20 mouse cellular contexts compared by ENCODE assay signal in the genomic region with DNA sequence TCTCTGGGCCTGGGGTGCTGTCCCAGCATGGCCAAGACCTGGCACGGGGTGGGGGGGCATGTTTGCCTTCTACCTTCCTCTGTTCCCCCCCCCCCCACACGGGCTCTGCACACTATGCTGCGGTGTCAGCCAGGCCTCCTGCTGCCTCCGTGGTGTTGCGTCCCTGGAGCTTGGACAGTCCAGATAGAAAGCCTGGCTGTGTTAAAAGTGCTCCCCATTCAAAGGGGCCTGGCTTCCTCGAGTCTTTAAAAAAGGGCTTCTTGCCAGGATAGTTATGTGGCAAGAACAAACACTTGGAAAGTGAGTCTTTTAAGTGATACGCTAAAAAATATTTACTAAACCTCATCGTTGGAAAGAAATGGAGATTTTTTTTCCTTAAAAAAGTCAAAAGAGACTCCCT.
"Had no signal": no experiment of that assay in that cellular context is flagged by ENCODE, and none has a peak within 500 bp of the region (broad histone marks: within the 10 kb centered on the region; RNA-seq: fewer than 3 reads in every experiment).

No protein-coding gene starts in this region.

- H3K4me2 ChIP-seq: intestine, embryonic 15.5 days; kidney, embryonic 15.5 days; limb, embryonic 15.5 days; liver, embryonic 11.5 days; midbrain, embryonic 12.5 days; midbrain, embryonic 15.5 days; neural tube, embryonic 12.5 days; neural tube, embryonic 15.5 days; stomach, embryonic 15.5 days had no signal

- H3K4me1 ChIP-seq: intestine, embryonic 15.5 days; kidney, embryonic 15.5 days; midbrain, embryonic 12.5 days; midbrain, embryonic 15.5 days; neural tube, embryonic 12.5 days; neural tube, embryonic 15.5 days; stomach, embryonic 15.5 days had no signal

- H3K36me3 ChIP-seq: intestine, embryonic 15.5 days; kidney, embryonic 15.5 days; limb, embryonic 15.5 days; midbrain, embryonic 12.5 days; midbrain, embryonic 15.5 days; neural tube, embryonic 12.5 days; neural tube, embryonic 15.5 days; stomach, embryonic 15.5 days had no signal

- H3K27me3 ChIP-seq: intestine, embryonic 15.5 days; midbrain, embryonic 15.5 days; neural tube, embryonic 12.5 days; neural tube, embryonic 15.5 days; stomach, embryonic 15.5 days had no signal

- H3K4me3 ChIP-seq: intestine, embryonic 15.5 days; kidney, embryonic 15.5 days; layer of hippocampus, adult 2 months; limb, embryonic 15.5 days; midbrain, embryonic 12.5 days; midbrain, embryonic 15.5 days; neural tube, embryonic 12.5 days; neural tube, embryonic 15.5 days; stomach, embryonic 15.5 days had no signal

- ATAC-seq: intestine, embryonic 15.5 days; liver, postnatal 0 days; midbrain, embryonic 15.5 days had no signal

- H3K9ac ChIP-seq: intestine, embryonic 15.5 days; kidney, embryonic 15.5 days; limb, embryonic 15.5 days; liver, embryonic 14.5 days; liver, postnatal 0 days; midbrain, embryonic 12.5 days; midbrain, embryonic 15.5 days; neural tube, embryonic 12.5 days; neural tube, embryonic 15.5 days; stomach, embryonic 15.5 days had no signal

- H3K9me3 ChIP-seq: intestine, embryonic 15.5 days; kidney, embryonic 15.5 days; limb, embryonic 15.5 days; midbrain, embryonic 12.5 days; midbrain, embryonic 15.5 days; neural tube, embryonic 12.5 days; neural tube, embryonic 15.5 days; stomach, embryonic 15.5 days had no signal

- DNase-seq: kidney, adult 11 months; kidney, adult 8-10 months; kidney, postnatal 14 days; layer of hippocampus, adult 9-11 months; liver, postnatal 0 days; right cerebral cortex, postnatal 25 days; spleen, adult 18-20 months; thymus, postnatal 25 days had no signal

- H3K27ac ChIP-seq: intestine, embryonic 15.5 days; kidney, embryonic 15.5 days; layer of hippocampus, adult 2 months; limb, embryonic 15.5 days; liver, embryonic 14.5 days; macrophage; midbrain, embryonic 12.5 days; midbrain, embryonic 15.5 days; neural tube, embryonic 12.5 days; neural tube, embryonic 15.5 days; stomach, embryonic 15.5 days had no signal
